Mouse (Mus musculus): Measurements from ENCODE around the gene Ctsf. TPM values are rescaled to one million over a fixed set of nuclear protein-coding genes. Genes with fewer than 3 reads are reported as not detected.

The Ctsf gene
- polyA plus RNA-seq, 1 experiment from 2014 or later = 40.4 TPM

DNA sequence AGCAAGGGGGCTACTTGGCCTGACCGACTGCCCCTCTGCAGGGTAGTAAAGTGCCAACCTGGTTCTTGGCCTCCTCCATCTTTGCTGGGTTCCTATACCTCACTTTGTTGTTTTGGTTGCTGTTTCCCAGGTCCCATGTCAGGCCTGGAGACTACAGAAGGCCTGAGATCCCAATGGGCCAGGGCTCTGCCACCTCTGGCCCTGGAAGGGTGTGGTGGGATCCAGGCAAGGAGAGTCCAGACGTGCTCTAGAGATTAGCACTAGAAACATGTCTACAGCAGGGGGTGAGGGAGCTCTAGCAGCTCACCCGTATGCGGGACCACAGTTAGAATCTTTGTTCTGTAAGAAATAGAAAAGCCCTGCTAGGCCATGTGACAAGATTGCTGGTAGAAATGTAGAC is 29.0 kb downstream of the Ctsf start:
- 89% methylated on average over 4 of the region's 4 CpGs for WGBS
- H3K27ac ChIP-seq = no peak overlapping the region

GRCm38 (mm10) chr19:4889791-4890190 is 34.9 kb downstream of the Ctsf start:
- H3K36me3 ChIP-seq = peaks cover 32% of the 10 kb centered on the region
- H3K4me1 ChIP-seq = no peaks in the 10 kb centered on the region
- H3K27ac ChIP-seq = no peak overlapping the region
- WGBS = 85% methylated on average over 10 of the region's 10 CpGs
- H3K27me3 ChIP-seq = no peaks in the 10 kb centered on the region
- no peak overlapping the region for H3K4me2 ChIP-seq
- no peaks in the 10 kb centered on the region for H3K9me3 ChIP-seq
- no peak overlapping the region for H3K4me3 ChIP-seq
- ATAC-seq (ENCODE audit: insufficient number of reproducible peaks, insufficient read depth, low FRiP score, low TSS enrichment, low read depth) = no peak
- H3K9ac ChIP-seq = no peak overlapping the region

More for the DNA sequence above, 29.0 kb downstream of the Ctsf start:
- no peak overlapping the region for H3K9ac ChIP-seq
- no peak overlapping the region for H3K4me3 ChIP-seq
- no peak overlapping the region for H3K4me2 ChIP-seq
- no peak for ATAC-seq (ENCODE audit: insufficient number of reproducible peaks, insufficient read depth, low FRiP score, low TSS enrichment, low read depth)
- H3K36me3 ChIP-seq = peaks cover 9% of the 10 kb centered on the region; the same call in 1 of the 2 replicates
- peaks cover 5% of the 10 kb centered on the region; the same call in 1 of the 2 replicates for H3K4me1 ChIP-seq
- no peaks in the 10 kb centered on the region for H3K27me3 ChIP-seq
- H3K9me3 ChIP-seq = no peaks in the 10 kb centered on the region

- H3K9me3 ChIP-seq = no peaks in the 10 kb centered on the region
- 80% methylated on average over 3 of the region's 3 CpGs for WGBS
- H3K4me2 ChIP-seq = no peak overlapping the region
- no peak for ATAC-seq (ENCODE audit: insufficient number of reproducible peaks, insufficient read depth, low FRiP score, low TSS enrichment, low read depth)
- no peaks in the 10 kb centered on the region for H3K27me3 ChIP-seq
- no peak overlapping the region for H3K27ac ChIP-seq
- H3K4me1 ChIP-seq = no peaks in the 10 kb centered on the region
- no peak overlapping the region for H3K9ac ChIP-seq
- H3K4me3 ChIP-seq = no peak overlapping the region
- peaks cover 32% of the 10 kb centered on the region for H3K36me3 ChIP-seq
Observed at GRCm38 (mm10) chr19:4891798-4892197, 36.9 kb downstream of the Ctsf start.

GRCm38 (mm10) chr19:4896780-4897520 is 42.0 kb downstream of the Ctsf start:
- Histone ChIP-seq H3K9ac (no peak overlapping the region), H3K27ac (no peak overlapping the region), H3K4me2 (no peak overlapping the region), H3K4me1 (no peaks in the 10 kb centered on the region), H3K9me3 (no peaks in the 10 kb centered on the region), H3K36me3 (peaks cover 20% of the 10 kb centered on the region), H3K27me3 (no peaks in the 10 kb centered on the region), H3K4me3 (no peak overlapping the region)
- WGBS = 51% methylated on average over 21 of the region's 21 CpGs
- ATAC-seq (ENCODE audit: insufficient number of reproducible peaks, insufficient read depth, low FRiP score, low TSS enrichment, low read depth) = no peak

DNA sequence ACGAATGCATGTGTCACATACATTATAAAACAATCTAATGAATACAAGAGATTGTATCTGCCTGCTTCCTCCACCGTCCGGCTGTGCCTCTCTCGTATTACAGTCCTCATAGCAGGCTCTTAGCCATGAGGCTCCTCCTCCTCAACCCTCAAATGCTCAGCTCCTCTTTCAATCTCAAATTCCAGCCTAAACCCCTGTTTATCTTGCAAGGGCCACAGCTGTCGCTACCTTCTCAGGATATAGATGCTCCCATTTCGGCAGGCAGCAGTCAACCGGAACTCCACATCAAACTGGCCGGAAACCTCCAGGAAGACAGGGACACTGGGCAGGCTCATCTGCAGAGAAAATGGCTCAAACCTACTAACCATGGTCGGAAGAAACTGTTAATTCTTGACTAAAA is 44.0 kb downstream of the Ctsf start:
- ATAC-seq (ENCODE audit: insufficient number of reproducible peaks, insufficient read depth, low FRiP score, low TSS enrichment, low read depth) = no peak

DNA sequence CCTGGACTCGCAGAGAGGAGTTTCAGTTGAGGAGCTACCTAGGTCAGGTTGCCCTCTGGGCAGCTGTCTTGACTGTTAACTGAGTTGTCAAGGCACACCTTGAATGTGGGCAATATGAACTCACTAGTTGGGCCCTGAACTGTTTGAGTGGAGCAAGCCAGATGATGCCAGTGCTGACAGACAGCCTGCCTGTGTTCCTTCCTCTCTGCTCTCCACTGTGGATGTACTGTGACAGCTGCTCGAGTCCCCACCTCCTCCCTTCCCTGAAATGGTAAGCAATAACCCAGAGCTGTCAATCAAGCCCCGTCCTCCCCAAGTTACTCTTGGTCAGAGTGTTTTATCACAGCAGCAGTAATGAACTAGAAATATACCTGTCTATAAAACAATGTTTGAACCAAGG is 45.0 kb downstream of the Ctsf start:
- H3K9me3 ChIP-seq = no peaks in the 10 kb centered on the region
- H3K4me1 ChIP-seq = no peaks in the 10 kb centered on the region
- H3K27ac ChIP-seq = no peak overlapping the region
- H3K4me2 ChIP-seq = no peak overlapping the region
- H3K36me3 ChIP-seq = peaks cover 23% of the 10 kb centered on the region
- no peak for ATAC-seq (ENCODE audit: insufficient number of reproducible peaks, insufficient read depth, low FRiP score, low TSS enrichment, low read depth)
- H3K4me3 ChIP-seq = no peak overlapping the region
- 79% methylated on average over 3 of the region's 3 CpGs for WGBS
- no peaks in the 10 kb centered on the region for H3K27me3 ChIP-seq
- H3K9ac ChIP-seq = no peak overlapping the region

More for the DNA sequence above, 44.0 kb downstream of the Ctsf start:
- Histone ChIP-seq H3K9me3 (no peaks in the 10 kb centered on the region), H3K4me1 (no peaks in the 10 kb centered on the region), H3K9ac (no peak overlapping the region), H3K4me2 (no peak overlapping the region), H3K36me3 (peaks cover 23% of the 10 kb centered on the region), H3K27me3 (no peaks in the 10 kb centered on the region), H3K4me3 (no peak overlapping the region), H3K27ac (no peak overlapping the region)
- WGBS = 62% methylated on average over 9 of the region's 9 CpGs

- Histone ChIP-seq H3K9ac (peak within 1 kb of the TSS; percentile 75), H3K27ac (no peak within 1 kb of the TSS), H3K4me2 (peak within 1 kb of the TSS; percentile 61), H3K4me3 (peak within 1 kb of the TSS; percentile 65), H3K4me1 (peaks cover 6% of the 10 kb centered on the region; the same call in 1 of the 2 replicates), H3K9me3 (no peaks in the 10 kb centered on the region), H3K36me3 (peaks cover 51% of the 10 kb centered on the region), H3K27me3 (no peaks in the 10 kb centered on the region)
- peak; percentile 62; the same call in 1 of the 2 replicates for ATAC-seq (ENCODE audit: insufficient number of reproducible peaks, insufficient read depth, low FRiP score, low TSS enrichment, low read depth)
- WGBS = 7% methylated on average over 31 of the region's 31 CpGs
Observed at GRCm38 (mm10) chr19:4905979-4906794, 51.3 kb downstream of the Ctsf start, which contains the start of gene Bbs1. Bbs1 (minus strand) TSS chr19:4906628.

DNA sequence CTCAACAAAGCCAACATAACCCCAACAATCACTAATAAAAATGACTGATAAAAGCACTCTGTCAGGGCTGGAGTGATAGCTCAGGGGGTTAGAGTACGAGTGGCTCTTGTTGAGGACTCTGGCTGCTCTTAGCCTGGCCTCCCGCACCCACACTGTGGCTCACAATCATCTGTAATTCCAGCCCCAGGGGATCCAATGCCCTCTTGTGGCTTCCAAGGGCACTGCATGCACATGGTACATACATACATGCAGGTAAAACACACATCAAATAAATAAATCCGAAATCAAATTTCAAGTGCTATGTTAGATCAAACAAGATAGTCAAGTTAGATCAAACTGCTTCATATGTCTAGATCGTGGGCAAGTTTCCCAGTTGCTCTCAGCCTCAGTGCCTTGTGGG is 53.2 kb downstream of the Ctsf start:
- H3K36me3 ChIP-seq = peaks cover 60% of the 10 kb centered on the region
- no peaks in the 10 kb centered on the region for H3K9me3 ChIP-seq
- H3K9ac ChIP-seq = no peak overlapping the region
- H3K27me3 ChIP-seq = no peaks in the 10 kb centered on the region
- ATAC-seq (ENCODE audit: insufficient number of reproducible peaks, insufficient read depth, low FRiP score, low TSS enrichment, low read depth) = no peak
- H3K4me1 ChIP-seq = peaks cover 6% of the 10 kb centered on the region; the same call in 1 of the 2 replicates
- H3K4me3 ChIP-seq = no peak overlapping the region
- WGBS = 86% methylated on average over 4 of the region's 4 CpGs
- H3K27ac ChIP-seq = no peak overlapping the region
- no peak overlapping the region for H3K4me2 ChIP-seq

DNA sequence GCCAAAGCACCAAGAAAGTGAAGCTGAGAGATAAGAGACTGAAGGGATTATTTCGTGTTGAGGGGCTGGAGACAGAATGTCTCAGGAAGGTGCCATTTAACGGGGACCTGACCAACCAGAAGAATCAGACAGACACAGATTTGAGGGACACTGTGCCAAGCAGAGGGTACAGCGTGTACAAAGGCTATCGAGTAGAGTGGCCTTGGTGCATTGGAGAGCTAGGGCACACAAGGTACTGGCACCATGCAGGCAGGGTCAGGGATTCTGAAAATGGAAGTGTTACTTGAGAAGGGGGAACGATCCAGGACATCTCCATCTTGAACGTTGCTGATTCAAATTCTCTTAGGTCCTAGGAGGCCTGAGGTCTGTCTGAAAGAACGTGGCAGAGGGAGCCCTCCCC is 54.4 kb downstream of the Ctsf start:
- no peak for ATAC-seq (ENCODE audit: insufficient number of reproducible peaks, insufficient read depth, low FRiP score, low TSS enrichment, low read depth)
- Histone ChIP-seq H3K27me3 (no peaks in the 10 kb centered on the region), H3K27ac (no peak overlapping the region), H3K36me3 (peaks cover 70% of the 10 kb centered on the region), H3K4me2 (no peak overlapping the region), H3K4me3 (no peak overlapping the region), H3K4me1 (peaks cover 6% of the 10 kb centered on the region; the same call in 1 of the 2 replicates), H3K9ac (no peak overlapping the region), H3K9me3 (no peaks in the 10 kb centered on the region)
- WGBS = 90% methylated on average over 7 of the region's 7 CpGs
